Mouse (Mus musculus) MEL (cell line): ENCODE results near the gene Cfap161. TPM values are rescaled to one million over a fixed set of nuclear protein-coding genes. Genes with fewer than 3 reads are reported as not detected.
A peak's percentile ranks its signal among the peaks of the same experiment; 100 is the strongest.

ENCODE experiments used
- DNase-seq: peaks from one replicate; pipeline ENCODE4 v3.0.0; 2011; ENCODE audit warnings: low read depth, low spot score
- H3K27ac ChIP-seq: 2 replicates; pipeline ENCODE4 v1.5.1; 2012; ENCODE audit warnings: low read depth, mild to moderate bottlenecking, control low read depth, low read length, moderate library complexity; ENCODE audit not compliant: control insufficient read depth
- H3K27me3 ChIP-seq, 2 experiments: fragments of 150-350 bp in 1 of 2; sonication (generic) in 1 of 2; 2 replicates each; pipeline ENCODE4 v1.6.1; 2012; ENCODE audit warnings: low read length in 2 of 2, mild to moderate bottlenecking in 2 of 2, improper control_type of control experiment in 1 of 2, moderate library complexity in 1 of 2; ENCODE audit not compliant: insufficient read depth in 2 of 2, control insufficient read depth in 1 of 2
- H3K36me3 ChIP-seq, 2 experiments: 2 replicates each; pipeline ENCODE4 v1.6.1; 2012 to 2014; ENCODE audit warnings: low read length in 2 of 2, improper control_type of control experiment in 1 of 2, inconsistent platforms in 1 of 2, mild to moderate bottlenecking in 1 of 2; ENCODE audit not compliant: insufficient read depth in 2 of 2, control insufficient read depth in 1 of 2
- H3K4me1 ChIP-seq, 2 experiments: fragments of 150-350 bp in 1 of 2; sonication (generic) in 1 of 2; 2 replicates each; pipeline ENCODE4 v1.6.1; 2012; ENCODE audit warnings: low read length in 2 of 2, improper control_type of control experiment in 1 of 2, mild to moderate bottlenecking in 1 of 2; ENCODE audit not compliant: insufficient read depth in 2 of 2, control insufficient read depth in 1 of 2
- H3K4me3 ChIP-seq, 2 experiments: fragments of 150-350 bp in 1 of 2; sonication (generic) in 1 of 2; 2 replicates each; pipeline ENCODE4 v1.5.1; 2012; ENCODE audit warnings: low read depth in 2 of 2, low read length in 2 of 2, mild to moderate bottlenecking in 2 of 2, moderate library complexity in 2 of 2, control low read depth in 1 of 2, improper control_type of control experiment in 1 of 2; ENCODE audit not compliant: control insufficient read depth in 1 of 2, insufficient read depth in 1 of 2
- H3K79me2 ChIP-seq: 2 replicates; pipeline ENCODE4 v1.6.1; 2012; ENCODE audit warnings: mild to moderate bottlenecking, low read length, moderate library complexity; ENCODE audit not compliant: control insufficient read depth, poor library complexity, insufficient read depth
- H3K9ac ChIP-seq: 2 replicates; pipeline ENCODE4 v1.6.1; 2012; ENCODE audit warnings: low read depth, mild to moderate bottlenecking, control low read depth, low read length, moderate library complexity; ENCODE audit not compliant: control insufficient read depth, poor library complexity, severe bottlenecking
- H3K9me3 ChIP-seq: fragments of 150-350 bp; sonication (generic); replicated peaks from 2 replicates; pipeline ENCODE4 v1.6.1; 2012; ENCODE audit warnings: mild to moderate bottlenecking, low read length, improper control_type of control experiment, moderate library complexity; ENCODE audit not compliant: insufficient read depth
- BHLHE40 ChIP-seq: IDR thresholded peaks from 2 replicates; pipeline ENCODE4 v1.6.1; 2012; ENCODE audit warnings: low read depth, mild to moderate bottlenecking, inconsistent platforms, low read length, improper control_type of control experiment, borderline replicate concordance
- E2F4 ChIP-seq: IDR thresholded peaks from 2 replicates; pipeline ENCODE4 v1.6.1; 2011; ENCODE audit warnings: low read depth, low read length, improper control_type of control experiment, borderline replicate concordance
- EP300 ChIP-seq, 2 experiments: IDR thresholded peaks; 2 replicates each; pipeline ENCODE4 v1.6.1; 2011; ENCODE audit warnings: improper control_type of control experiment in 2 of 2, low read length in 2 of 2, low read depth in 1 of 2, mild to moderate bottlenecking in 1 of 2
- ETS1 ChIP-seq: IDR thresholded peaks from 2 replicates; pipeline ENCODE4 v1.6.1; 2012; ENCODE audit warnings: low read depth, mild to moderate bottlenecking, inconsistent platforms, low read length, improper control_type of control experiment, moderate library complexity
- GATA1 ChIP-seq: IDR thresholded peaks from 2 replicates; pipeline ENCODE4 v1.6.1; 2011; ENCODE audit warnings: low read depth, low read length, improper control_type of control experiment
- HCFC1 ChIP-seq: IDR thresholded peaks from 2 replicates; pipeline ENCODE4 v1.6.1; 2012; ENCODE audit warnings: low read depth, mild to moderate bottlenecking, inconsistent platforms, low read length, improper control_type of control experiment, moderate library complexity
- JUND ChIP-seq: IDR thresholded peaks from 2 replicates; pipeline ENCODE4 v1.6.1; 2011; ENCODE audit warnings: low read depth, mild to moderate bottlenecking, improper control_type of control experiment, low read length
- KAT2A ChIP-seq: conservative IDR thresholded peaks from 2 replicates; pipeline ENCODE4 v1.6.1; 2012; ENCODE audit warnings: low read depth, low read length, improper control_type of control experiment, inconsistent platforms
- MAFK ChIP-seq: IDR thresholded peaks from 2 replicates; pipeline ENCODE4 v1.6.1; 2011; ENCODE audit warnings: low read depth, mild to moderate bottlenecking, low read length, improper control_type of control experiment, borderline replicate concordance
- MAZ ChIP-seq: IDR thresholded peaks from 2 replicates; pipeline ENCODE4 v1.6.1; 2012; ENCODE audit warnings: low read depth, mild to moderate bottlenecking, inconsistent platforms, low read length, improper control_type of control experiment
- MEF2A ChIP-seq: IDR thresholded peaks from 2 replicates; pipeline ENCODE4 v1.6.1; 2014; ENCODE audit warnings: low read depth, mild to moderate bottlenecking, inconsistent platforms, low read length, improper control_type of control experiment; ENCODE audit not compliant: poor library complexity, insufficient replicate concordance, severe bottlenecking; ENCODE audit errors: extremely low read depth
- MXI1 ChIP-seq: IDR thresholded peaks from 2 replicates; pipeline ENCODE4 v1.6.1; 2011; ENCODE audit warnings: mild to moderate bottlenecking, low read depth, low read length, improper control_type of control experiment
- MYB ChIP-seq: IDR thresholded peaks from 2 replicates; pipeline ENCODE4 v1.6.1; 2011; ENCODE audit warnings: mild to moderate bottlenecking, low read depth, low read length, improper control_type of control experiment
- NRF1 ChIP-seq: IDR thresholded peaks from 2 replicates; pipeline ENCODE4 v1.6.1; 2014; ENCODE audit warnings: low read depth, mild to moderate bottlenecking, inconsistent platforms, low read length, improper control_type of control experiment, moderate library complexity; ENCODE audit not compliant: poor library complexity, insufficient read depth, severe bottlenecking
- POLR2A ChIP-seq, 2 experiments: IDR thresholded peaks; 2 replicates each; pipeline ENCODE4 v1.6.1; 2011 to 2012; ENCODE audit warnings: low read length in 2 of 2, mild to moderate bottlenecking in 2 of 2, control low read depth in 1 of 2, improper control_type of control experiment in 1 of 2, low read depth in 1 of 2, moderate library complexity in 1 of 2; ENCODE audit not compliant: control insufficient read depth in 1 of 2, insufficient read depth in 1 of 2, poor library complexity in 1 of 2
- RAD21 ChIP-seq: IDR thresholded peaks from 2 replicates; pipeline ENCODE4 v1.6.1; 2011; ENCODE audit warnings: mild to moderate bottlenecking, low read depth, low read length, improper control_type of control experiment
- SIN3A ChIP-seq: IDR thresholded peaks from 2 replicates; pipeline ENCODE4 v1.6.1; 2012; ENCODE audit warnings: low read length, improper control_type of control experiment, inconsistent platforms
- SMC3 ChIP-seq: IDR thresholded peaks from 2 replicates; pipeline ENCODE4 v1.6.1; 2011; ENCODE audit warnings: low read depth, low read length, improper control_type of control experiment
- TAL1 ChIP-seq: IDR thresholded peaks from 2 replicates; pipeline ENCODE4 v1.6.1; 2012; ENCODE audit warnings: mild to moderate bottlenecking, inconsistent platforms, low read length, moderate library complexity, mixed read lengths
- TBP ChIP-seq: IDR thresholded peaks from 2 replicates; pipeline ENCODE4 v1.8.0; 2011; ENCODE audit warnings: low read depth, low read length, improper control_type of control experiment
- TCF12 ChIP-seq: IDR thresholded peaks from 2 replicates; pipeline ENCODE4 v1.6.1; 2014; ENCODE audit warnings: low read depth, mild to moderate bottlenecking, inconsistent platforms, low read length, improper control_type of control experiment, moderate library complexity
- UBTF ChIP-seq: IDR thresholded peaks from 2 replicates; pipeline ENCODE4 v1.6.1; 2012; ENCODE audit warnings: low read depth, mild to moderate bottlenecking, inconsistent platforms, low read length, improper control_type of control experiment, moderate library complexity, borderline replicate concordance; ENCODE audit not compliant: insufficient read depth
- USF2 ChIP-seq, 2 experiments: IDR thresholded peaks; 2 replicates each; pipeline ENCODE4 v1.6.1; 2011 to 2012; ENCODE audit warnings: improper control_type of control experiment in 2 of 2, low read length in 2 of 2, borderline replicate concordance in 1 of 2, inconsistent platforms in 1 of 2, low read depth in 1 of 2, mild to moderate bottlenecking in 1 of 2; ENCODE audit not compliant: insufficient read depth in 1 of 2
- ZC3H11A ChIP-seq: IDR thresholded peaks from 2 replicates; pipeline ENCODE4 v1.6.1; 2012; ENCODE audit warnings: low read depth, mild to moderate bottlenecking, inconsistent platforms, low read length, improper control_type of control experiment
- ZKSCAN1 ChIP-seq: IDR thresholded peaks from 2 replicates; pipeline ENCODE4 v1.6.1; 2012; ENCODE audit warnings: low read depth, mild to moderate bottlenecking, inconsistent platforms, low read length, improper control_type of control experiment, moderate library complexity
- ZNF384 ChIP-seq: IDR thresholded peaks from 2 replicates; pipeline ENCODE4 v1.6.1; 2012; ENCODE audit warnings: low read depth, mild to moderate bottlenecking, inconsistent platforms, low read length, improper control_type of control experiment
- polyA plus RNA-seq, 2 experiments: library from polyadenylated mRNA; stranded (reverse) in 1 of 2; unstranded in 1 of 2; fragments of >175 nt in 1 of 2; fragments of >200 nt in 1 of 2; gene quantifications; 2 replicates each; pipeline versions ENCODE4 v1.2.1 to v1.2.4; 2012; ENCODE audit warnings: low replicate concordance in 2 of 2, low read depth in 1 of 2; ENCODE audit not compliant: insufficient read length in 2 of 2, insufficient read depth in 1 of 2, missing spikeins in 1 of 2
- total RNA-seq: library from RNA; depleted of rRNA; stranded (reverse); fragments of 300-350 nt; gene quantifications from 2 replicates; pipeline ENCODE4 v1.2.3, GENCODE M21; 2012

Cfap161 gene
- total and polyA plus RNA-seq, 3 experiments = not detected

- TF ChIP-seq TCF12 = no peak
- no peak for TF ChIP-seq ZC3H11A
- TF ChIP-seq SIN3A = no peak
- no peak for TF ChIP-seq ZNF384
- TF ChIP-seq UBTF = no peak
- no peak for TF ChIP-seq ZKSCAN1
- no peak for TF ChIP-seq GATA1
- no peak for TF ChIP-seq HCFC1
- no peak for TF ChIP-seq MYB
- TF ChIP-seq NRF1 = no peak
- TF ChIP-seq EP300 (IDR thresholded peaks at IDR 0.05; ENCODE audit: low read depth in 1 of 2, low read length in 2 of 2) = no peak
- TF ChIP-seq TBP = no peak
- TF ChIP-seq USF2 (IDR thresholded peaks at IDR 0.05; ENCODE audit: borderline replicate concordance in 1 of 2, insufficient read depth in 1 of 2, low read depth in 1 of 2, low read length in 2 of 2) = no peak
- no peak for TF ChIP-seq RAD21
- no peak for TF ChIP-seq SMC3
- no peak for TF ChIP-seq MAFK
- TF ChIP-seq MAZ = no peak
- TF ChIP-seq BHLHE40 = no peak
- TF ChIP-seq KAT2A = no peak
- no peaks in the 10 kb centered on the region; a peak in 1 of 4 replicates for H3K27me3 ChIP-seq
- no peak overlapping the region for H3K9ac ChIP-seq
Measured at GRCm38 (mm10) chr7:83840076-83840475, 45.4 kb upstream of the Cfap161 start.

GRCm38 (mm10) chr7:83838525-83839224 is 44.0 kb upstream of the Cfap161 start:
- TF ChIP-seq MXI1 = peak; percentile 26; the same call in 1 of the 2 replicates
- TF ChIP-seq TAL1 = peak; percentile 15; the same call in 1 of the 2 replicates
- peak; percentile 58 for TF ChIP-seq ETS1
- TF ChIP-seq MEF2A = peak; percentile 80; the same call in 1 of the 2 replicates
- TF ChIP-seq E2F4 = no peak
- TF ChIP-seq POLR2A (IDR thresholded peaks at IDR 0.05; ENCODE audit: control insufficient read depth in 1 of 2, insufficient read depth in 1 of 2, low read depth in 1 of 2, low read length in 2 of 2, poor library complexity in 1 of 2) = no peak
- TF ChIP-seq GATA1 = peak; percentile 74
- no peak for TF ChIP-seq RAD21
- no peak for TF ChIP-seq BHLHE40
- TF ChIP-seq EP300 (IDR thresholded peaks at IDR 0.05; ENCODE audit: low read depth in 1 of 2, low read length in 2 of 2) = peak; percentile 68 to 81
- TF ChIP-seq ZKSCAN1 = no peak
- TF ChIP-seq MAZ = no peak
- TF ChIP-seq TCF12 = peak; percentile 86
- no peak for TF ChIP-seq ZC3H11A
- TF ChIP-seq SIN3A = no peak
- no peak for TF ChIP-seq TBP
- TF ChIP-seq HCFC1 = no peak
- no peak for TF ChIP-seq JUND
- TF ChIP-seq USF2 (IDR thresholded peaks at IDR 0.05; ENCODE audit: borderline replicate concordance in 1 of 2, insufficient read depth in 1 of 2, low read depth in 1 of 2, low read length in 2 of 2) = no peak
- Histone ChIP-seq H3K9me3 (no peaks in the 10 kb centered on the region), H3K9ac (no peak overlapping the region), H3K27ac (peak overlapping the region; percentile 64), H3K4me1 (peaks cover 19 to 30% of the 10 kb centered on the region in 2 experiments), H3K4me3 (peak overlapping the region in 1 of 2 experiments; percentile 41; a peak in 1 of 4 replicates), H3K36me3 (peaks cover 0 to 19% of the 10 kb centered on the region in 2 experiments; a peak in 2 of 4 replicates), H3K27me3 (no peaks in the 10 kb centered on the region; a peak in 1 of 4 replicates), H3K79me2 (no peaks in the 10 kb centered on the region)
- peak; percentile 45 for DNase-seq

More at GRCm38 (mm10) chr7:83840076-83840475, 45.4 kb upstream of the Cfap161 start:
- no peaks in the 10 kb centered on the region for H3K79me2 ChIP-seq
- H3K9me3 ChIP-seq = no peaks in the 10 kb centered on the region
- no peak for DNase-seq
- H3K4me3 ChIP-seq = no peak overlapping the region
- no peak overlapping the region for H3K27ac ChIP-seq
- peaks cover 0 to 19% of the 10 kb centered on the region in 2 experiments; a peak in 2 of 4 replicates for H3K36me3 ChIP-seq
- H3K4me1 ChIP-seq = peaks cover 19 to 30% of the 10 kb centered on the region in 2 experiments
